Mouse (Mus musculus): ENCODE results near the gene Chd3. TPM values are rescaled to one million over a fixed set of nuclear protein-coding genes. Genes with fewer than 3 reads are reported as not detected.

Gene Chd3
- polyA plus RNA-seq (2012; rRNA removed): 300 and 312 TPM in 2 replicates

GRCm38 (mm10) chr11:69369215-69369989 lies at the start of gene Chd3:
Gene Chd3 (minus strand): TSS chr11:69369406.

GRCm38 (mm10) chr11:69413221-69414181 lies 44.3 kb upstream of the Chd3 start, which contains the start of gene Kdm6b:
Gene Kdm6b (minus strand): TSS chr11:69413675.

GRCm38 (mm10) chr11:69398059-69398458 lies 28.9 kb upstream of the Chd3 start, which contains the start of gene Tmem88:
Gene Tmem88 (minus strand): TSS chr11:69398234.

GRCm38 (mm10) chr11:69395235-69395633 lies 26.0 kb upstream of the Chd3 start, which contains the start of the genes Naa38 and Cyb5d1:
Gene Naa38 (plus strand): TSS chr11:69395487.
Gene Cyb5d1 (minus strand): TSS chr11:69395631.

GRCm38 (mm10) chr11:69340161-69341131 lies 28.8 kb downstream of the Chd3 start, which contains the start of gene Rnf227:
Gene Rnf227 (plus strand): TSS chr11:69340461.

GRCm38 (mm10) chr11:69325628-69326407 lies 43.4 kb downstream of the Chd3 start, which contains the start of gene Kcnab3:
Gene Kcnab3 (plus strand): TSS chr11:69326258.

GRCm38 (mm10) chr11:69323667-69324111 lies 45.5 kb downstream of the Chd3 start, which contains the start of the genes Cntrob and Trappc1:
Gene Cntrob (minus strand): TSS chr11:69323775.
Gene Trappc1 (plus strand): TSS chr11:69323980.

Other genes starting within 250 kb of the Chd3 start
- gene Hes7, start 249.0 kb downstream of the Chd3 start, polyA plus RNA-seq (2012; rRNA removed): 0.35 and 0.40 TPM in 2 replicates
- gene 9130213A22Rik, start 246.8 kb downstream of the Chd3 start, polyA plus RNA-seq (2012; rRNA removed): 0.14 and 0.15 TPM in 2 replicates
- gene Aloxe3, start 243.5 kb downstream of the Chd3 start, polyA plus RNA-seq (2012; rRNA removed): 0.16 TPM in 2 replicates
- 0.05 TPM in 2 replicates for gene Alox12b, start 212.4 kb downstream of the Chd3 start, polyA plus RNA-seq (2012; rRNA removed)
- gene Alox8, start 171.6 kb downstream of the Chd3 start, polyA plus RNA-seq (2012; rRNA removed): 0.05 and 0.07 TPM in 2 replicates
- 0.05 and 0.06 TPM in 2 replicates for gene Gucy2e, start 132.4 kb downstream of the Chd3 start, polyA plus RNA-seq (2012; rRNA removed)
- gene Cntrob, start 45.6 kb downstream of the Chd3 start, polyA plus RNA-seq (2012; rRNA removed): 49.2 and 87.7 TPM in 2 replicates
- 142 and 178 TPM in 2 replicates for gene Trappc1, start 45.4 kb downstream of the Chd3 start, polyA plus RNA-seq (2012; rRNA removed)
- 3.3 and 3.6 TPM in 2 replicates for gene Kcnab3, start 43.1 kb downstream of the Chd3 start, polyA plus RNA-seq (2012; rRNA removed)
- gene Rnf227, start 28.9 kb downstream of the Chd3 start, polyA plus RNA-seq (2012; rRNA removed): 23.9 and 43.4 TPM in 2 replicates
- 82.7 and 106 TPM in 2 replicates for gene Naa38, start 26.1 kb upstream of the Chd3 start, polyA plus RNA-seq (2012; rRNA removed)
- gene Cyb5d1, start 26.2 kb upstream of the Chd3 start, polyA plus RNA-seq (2012; rRNA removed): 32.4 and 41.8 TPM in 2 replicates
- gene Tmem88, start 28.8 kb upstream of the Chd3 start, polyA plus RNA-seq (2012; rRNA removed): 8.5 and 12.8 TPM in 2 replicates
- 23.4 and 26.2 TPM in 2 replicates for gene Kdm6b, start 44.3 kb upstream of the Chd3 start, polyA plus RNA-seq (2012; rRNA removed)
- gene Dnah2, start 179.7 kb upstream of the Chd3 start, polyA plus RNA-seq (2012; rRNA removed): 1.5 and 2.1 TPM in 2 replicates
- 60.4 and 60.6 TPM in 2 replicates for gene Efnb3, start 190.8 kb upstream of the Chd3 start, polyA plus RNA-seq (2012; rRNA removed)
- 22.5 and 33.0 TPM in 2 replicates for gene Wrap53, start 210.8 kb upstream of the Chd3 start, polyA plus RNA-seq (2012; rRNA removed)
- 151 and 154 TPM in 2 replicates for gene Trp53, start 211.0 kb upstream of the Chd3 start, polyA plus RNA-seq (2012; rRNA removed)
- gene Atp1b2, start 236.5 kb upstream of the Chd3 start, polyA plus RNA-seq (2012; rRNA removed): 11.4 and 13.4 TPM in 2 replicates
- 0.86 and 1.6 TPM in 2 replicates for gene Shbg, start 248.5 kb upstream of the Chd3 start, polyA plus RNA-seq (2012; rRNA removed)

All from central nervous system, embryonic 11.5 days (tissue).